Mouse (Mus musculus): ENCODE results near the gene Mycn.

Gene Mycn

GRCm38 (mm10) chr12:12924446-12924845, 17.3 kb downstream of the Mycn start:
- DNase-seq (ENCODE audit: low spot score), result no peak

- peak; percentile 86 for DNase-seq (ENCODE audit: low spot score)
Measured at GRCm38 (mm10) chr12:12920166-12921157, 21.3 kb downstream of the Mycn start.

- DNase-seq (ENCODE audit: low spot score), result no peak
Measured at GRCm38 (mm10) chr12:12916298-12916697, 25.4 kb downstream of the Mycn start.

GRCm38 (mm10) chr12:12910356-12910979, 31.2 kb downstream of the Mycn start:
- no peak for DNase-seq (ENCODE audit: low spot score)

GRCm38 (mm10) chr12:12909631-12910277, 32.0 kb downstream of the Mycn start:
- no peak for DNase-seq (ENCODE audit: low spot score)

GRCm38 (mm10) chr12:12906771-12907170, 34.9 kb downstream of the Mycn start:
- no peak for DNase-seq (ENCODE audit: low spot score)

- no peak for DNase-seq (ENCODE audit: low spot score)
Measured at GRCm38 (mm10) chr12:12906321-12906720, 35.4 kb downstream of the Mycn start.

GRCm38 (mm10) chr12:12905117-12905516, 36.6 kb downstream of the Mycn start:
- peak; percentile 81 for DNase-seq (ENCODE audit: low spot score)

GRCm38 (mm10) chr12:12904512-12904953, 37.2 kb downstream of the Mycn start:
- DNase-seq (ENCODE audit: low spot score), result peak; percentile 81

GRCm38 (mm10) chr12:12904086-12904485, 37.6 kb downstream of the Mycn start:
- DNase-seq (ENCODE audit: low spot score), result no peak

- DNase-seq (ENCODE audit: low spot score), result no peak
Measured at GRCm38 (mm10) chr12:12902403-12902802, 39.3 kb downstream of the Mycn start.

- no peak for DNase-seq (ENCODE audit: low spot score)
Measured at GRCm38 (mm10) chr12:12898356-12899126, 43.2 kb downstream of the Mycn start.

GRCm38 (mm10) chr12:12893986-12894385, 47.7 kb downstream of the Mycn start:
- no peak for DNase-seq (ENCODE audit: low spot score)

GRCm38 (mm10) chr12:12886191-12886889, 55.4 kb downstream of the Mycn start:
- no peak for DNase-seq (ENCODE audit: low spot score)
